Mouse (Mus musculus) embryonic facial prominence, embryonic 14.5 days (tissue): Measurements from ENCODE around the gene Kif2a. TPM values are rescaled to one million over a fixed set of nuclear protein-coding genes. Genes with fewer than 3 reads are reported as not detected.
"Not testable (repeated sequence)": the region's sequence is repeated elsewhere in the genome, so short reads cannot be mapped to it uniquely, and the experiment has no call there.

ENCODE experiments used
- ATAC-seq: fragments of 200-750 bp; cut with Nextera tagmentation; 2 replicates; pipeline ENCODE4 v1.8.0; 2017; ENCODE audit warnings: low read depth, moderate number of reproducible peaks, moderate TSS enrichment
- DNase-seq: peaks from one replicate; pipeline ENCODE4 v3.0.0-alpha.2; 2015; ENCODE audit warnings: low spot score
- H3K27ac ChIP-seq: fragments of 300-500 bp; sonication (generic); replicated peaks from 2 replicates; pipeline ENCODE4 v1.5.1; 2014; ENCODE audit warnings: low read depth, mild to moderate bottlenecking, low read length, moderate library complexity
- H3K27me3 ChIP-seq: fragments of 300-500 bp; sonication (generic); replicated peaks from 2 replicates; pipeline ENCODE4 v1.6.1; 2014; ENCODE audit warnings: low read length; ENCODE audit not compliant: control insufficient read depth, insufficient read depth
- H3K36me3 ChIP-seq: fragments of 300-500 bp; sonication (generic); 2 replicates; pipeline ENCODE4 v1.6.1; 2014; ENCODE audit warnings: low read length, mixed read lengths; ENCODE audit not compliant: control insufficient read depth, insufficient read depth
- H3K4me1 ChIP-seq: fragments of 300-500 bp; sonication (generic); 2 replicates; pipeline ENCODE4 v1.6.1; 2014; ENCODE audit warnings: antibody characterized with exemption, low read length; ENCODE audit not compliant: control insufficient read depth, insufficient read depth
- H3K4me2 ChIP-seq: fragments of 300-500 bp; sonication (generic); 2 replicates; pipeline ENCODE4 v1.6.1; 2014; ENCODE audit warnings: low read depth, mild to moderate bottlenecking, low read length, moderate library complexity, mixed read lengths
- H3K4me3 ChIP-seq: fragments of 300-500 bp; sonication (generic); 2 replicates; pipeline ENCODE4 v1.5.1; 2014; ENCODE audit warnings: low read depth, mild to moderate bottlenecking, low read length
- H3K9ac ChIP-seq: fragments of 300-500 bp; sonication (generic); 2 replicates; pipeline ENCODE4 v1.6.1; 2014; ENCODE audit warnings: low read depth, mild to moderate bottlenecking, low read length, moderate library complexity, mixed read lengths
- H3K9me3 ChIP-seq: fragments of 300-500 bp; sonication (generic); 2 replicates; pipeline ENCODE4 v1.6.1; 2016; ENCODE audit warnings: low read length; ENCODE audit not compliant: control insufficient read depth
- WGBS: fragments of 180-500 bp; shearing (Covaris S2); extraction: QIAGEN DNeasy Blood & Tissue Kit; methylation state at CpG from one replicate; pipeline ENCODE4 v1.1.7; 2014; 5-methylcytosine and 5-hydroxymethylcytosine counted together
- polyA plus RNA-seq: library from polyadenylated mRNA; unstranded; fragments of >200 nt; fragmentation: Nextera tagmentation; extraction: Ambion mirVana; gene quantifications from 2 replicates; pipeline ENCODE4 v1.2.1, GENCODE M21; 2014

Gene Kif2a
- polyA plus RNA-seq, 1 experiment from 2014 or later, result 25.6 TPM

DNA sequence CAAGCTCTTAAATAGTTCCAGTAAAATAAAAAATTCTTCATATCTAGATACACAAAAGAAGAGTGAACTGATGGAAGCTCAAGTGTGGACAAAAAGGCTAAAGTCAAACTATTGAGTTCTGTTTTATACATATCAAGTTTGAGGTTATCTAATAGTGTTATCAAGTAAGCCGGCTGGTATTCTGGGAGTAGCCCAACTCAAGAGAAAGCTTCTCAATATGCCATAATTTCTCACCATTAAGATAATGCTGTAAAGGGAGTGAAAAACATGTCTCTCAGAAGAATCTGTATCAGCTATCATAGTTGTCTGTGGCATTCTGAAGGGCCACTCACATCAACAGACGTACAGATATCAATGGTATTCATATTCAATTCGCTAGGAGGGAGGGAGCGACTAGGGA, 13.8 kb downstream of the Kif2a start:
- no peak overlapping the region for H3K27ac ChIP-seq
- no peaks in the 10 kb centered on the region for H3K36me3 ChIP-seq
- no peak for DNase-seq
- 91% methylated on average over 4 of the region's 4 CpGs for WGBS
- no peak overlapping the region for H3K4me2 ChIP-seq
- H3K9ac ChIP-seq, result no peak overlapping the region
- H3K4me1 ChIP-seq, result no peaks in the 10 kb centered on the region
- no peak overlapping the region for H3K4me3 ChIP-seq
- no peaks in the 10 kb centered on the region for H3K9me3 ChIP-seq
- ATAC-seq, result no peak
- no peaks in the 10 kb centered on the region for H3K27me3 ChIP-seq

DNA sequence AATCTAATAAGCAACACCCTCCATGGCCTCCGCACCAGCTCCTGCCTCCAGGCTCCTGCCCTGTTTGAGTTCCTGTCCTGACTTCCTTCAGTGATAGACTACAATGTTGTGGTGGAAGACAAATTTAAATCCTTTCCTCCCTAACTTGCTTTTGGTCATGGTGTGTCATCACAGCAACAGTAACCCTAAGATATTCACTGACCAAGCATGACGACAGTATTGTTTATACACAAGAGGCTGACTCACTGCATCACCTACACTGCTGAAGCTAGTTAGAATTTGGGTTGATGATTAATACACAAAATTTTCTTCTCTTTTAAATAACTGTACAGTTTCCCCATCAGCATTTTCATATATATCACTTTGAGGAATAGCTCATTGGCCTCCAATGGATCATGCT, 18.7 kb downstream of the Kif2a start:
- ATAC-seq (no peak), DNase-seq (no peak)
- no peaks in the 10 kb centered on the region for H3K9me3 ChIP-seq
- no peaks in the 10 kb centered on the region for H3K36me3 ChIP-seq
- H3K9ac ChIP-seq, result no peak overlapping the region
- no peak overlapping the region for H3K4me3 ChIP-seq
- no peak overlapping the region for H3K4me2 ChIP-seq
- H3K27me3 ChIP-seq, result no peaks in the 10 kb centered on the region
- 93% methylated on average over 2 of the region's 2 CpGs for WGBS
- H3K27ac ChIP-seq, result no peak overlapping the region
- H3K4me1 ChIP-seq, result no peaks in the 10 kb centered on the region

DNA sequence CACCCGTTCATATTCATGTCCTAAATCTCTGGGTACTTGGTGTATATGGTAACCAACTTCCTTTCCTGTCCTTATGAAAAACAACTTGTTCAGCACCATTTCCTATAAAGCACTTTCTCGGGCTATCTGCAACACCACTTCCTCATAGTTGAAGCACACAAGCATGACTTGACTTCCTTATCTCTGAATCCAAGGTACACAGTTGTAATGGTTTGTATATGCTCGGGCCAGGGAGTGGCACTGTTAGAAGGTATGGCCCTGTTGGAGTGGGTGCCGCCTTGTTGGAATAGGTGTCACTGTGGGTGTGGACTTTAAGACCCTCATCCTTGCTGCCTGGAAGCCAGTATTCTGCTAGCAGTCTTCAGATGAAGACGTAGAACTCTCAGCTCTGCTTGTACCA, 23.3 kb downstream of the Kif2a start:
- ATAC-seq (no peak), DNase-seq (peak; percentile 10)
- Histone ChIP-seq H3K9me3 (no peaks in the 10 kb centered on the region), H3K36me3 (no peaks in the 10 kb centered on the region), H3K27me3 (no peaks in the 10 kb centered on the region), H3K27ac (no peak overlapping the region), H3K9ac (no peak overlapping the region), H3K4me3 (no peak overlapping the region), H3K4me1 (no peaks in the 10 kb centered on the region), H3K4me2 (no peak overlapping the region)
- WGBS, result 83% methylated on average over 5 of the region's 5 CpGs

DNA sequence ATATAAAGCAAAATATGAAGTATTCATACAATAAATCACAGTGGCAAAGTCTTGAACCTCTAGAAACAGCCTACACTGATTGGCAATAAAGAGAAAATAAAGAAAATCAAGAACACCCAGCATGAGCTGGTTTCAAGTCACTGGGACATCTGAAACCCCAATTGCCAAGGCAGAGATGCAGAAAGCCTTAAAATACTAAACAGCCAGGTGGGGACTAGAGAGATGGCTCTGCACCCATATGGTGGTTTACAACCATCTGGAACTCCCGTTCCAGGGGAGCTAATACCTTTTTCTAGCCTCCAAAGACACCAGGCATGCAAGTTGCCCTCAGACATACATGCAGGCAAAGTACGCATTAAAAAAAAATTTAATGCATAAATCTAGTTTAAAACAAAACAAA, 23.9 kb downstream of the Kif2a start:
- H3K4me2 ChIP-seq, result no peak overlapping the region
- no peak for ATAC-seq

DNA sequence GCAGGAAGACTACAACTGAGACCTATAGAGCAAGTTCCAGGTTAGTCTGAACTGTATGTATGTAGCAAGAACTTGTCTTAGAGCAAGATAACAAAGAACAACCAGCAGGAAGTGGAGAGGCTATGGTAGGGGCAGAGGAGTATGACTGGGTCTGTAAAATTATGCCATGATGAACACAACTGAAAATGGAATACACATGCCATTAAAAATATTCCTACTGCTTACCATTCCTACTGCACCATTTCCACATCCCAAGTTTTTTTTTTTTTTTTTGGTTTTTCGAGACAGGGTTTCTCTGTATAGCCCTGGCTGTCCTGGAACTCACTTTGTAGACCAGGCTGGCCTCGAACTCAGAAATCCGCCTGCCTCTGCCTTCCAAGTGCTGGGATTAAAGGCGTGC, 24.4 kb downstream of the Kif2a start:
- 93% methylated on average over 4 of the region's 4 CpGs for WGBS
- not testable (repeated sequence) for H3K9me3 ChIP-seq, H3K4me1 ChIP-seq, H3K4me2 ChIP-seq, H3K9ac ChIP-seq, H3K27ac ChIP-seq, DNase-seq, ATAC-seq, H3K4me3 ChIP-seq, H3K27me3 ChIP-seq
- peaks cover 11% of the 10 kb centered on the region for H3K36me3 ChIP-seq

More for the DNA sequence above, 23.9 kb downstream of the Kif2a start:
- no peak for DNase-seq
- Histone ChIP-seq H3K9me3 (no peaks in the 10 kb centered on the region), H3K4me1 (no peaks in the 10 kb centered on the region), H3K27me3 (no peaks in the 10 kb centered on the region), H3K9ac (no peak overlapping the region), H3K4me3 (no peak overlapping the region), H3K36me3 (peaks cover 6% of the 10 kb centered on the region), H3K27ac (no peak overlapping the region)
- 88% methylated on average over 2 of the region's 2 CpGs for WGBS

DNA sequence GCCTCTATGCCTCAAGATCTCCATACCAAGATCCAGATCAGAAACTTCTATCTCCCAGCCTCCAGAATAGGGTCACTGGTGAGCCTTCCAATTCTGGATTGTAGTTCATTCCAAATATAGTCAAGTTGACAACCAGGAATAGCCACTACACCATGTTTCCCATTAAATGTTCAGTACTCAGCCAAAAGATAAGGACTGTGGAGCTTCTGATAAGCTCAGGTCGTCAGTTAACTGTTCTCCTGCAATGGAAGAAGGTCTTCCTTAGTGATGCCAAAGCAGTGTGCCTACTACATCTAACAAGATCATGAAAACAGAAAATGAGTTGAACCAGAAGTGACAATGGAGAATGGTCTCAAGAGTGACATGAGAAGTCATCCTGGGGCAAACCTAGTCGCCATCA, 25.0 kb downstream of the Kif2a start:
- no peak overlapping the region for H3K27ac ChIP-seq
- 81% methylated on average over 2 of the region's 2 CpGs for WGBS

DNA sequence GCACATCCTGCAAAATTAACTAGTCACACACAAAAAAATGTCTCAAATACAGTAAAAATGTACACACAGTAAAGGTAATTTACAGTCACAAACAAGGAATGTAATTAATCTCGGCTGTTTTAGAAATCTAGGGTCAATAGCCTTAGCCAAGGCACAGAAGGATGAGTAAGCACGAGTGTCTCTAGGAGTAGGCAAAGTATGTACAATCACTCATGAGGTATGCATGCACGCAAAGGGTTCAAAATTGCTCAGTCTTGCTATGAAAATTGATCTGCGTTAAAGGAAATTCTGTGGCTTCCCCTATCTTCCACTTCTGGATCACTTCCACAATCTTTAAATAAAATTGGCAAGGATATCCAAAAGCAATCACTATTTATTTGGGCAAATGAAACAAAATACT, 60.4 kb downstream of the Kif2a start:
- Histone ChIP-seq H3K27me3 (no peaks in the 10 kb centered on the region), H3K4me1 (no peaks in the 10 kb centered on the region), H3K4me3 (no peak overlapping the region)

More for the DNA sequence above, 25.0 kb downstream of the Kif2a start:
- no peak for DNase-seq
- H3K36me3 ChIP-seq, result peaks cover 17% of the 10 kb centered on the region
- H3K4me1 ChIP-seq, result no peaks in the 10 kb centered on the region
- H3K4me2 ChIP-seq, result no peak overlapping the region
- H3K27me3 ChIP-seq, result no peaks in the 10 kb centered on the region
- no peaks in the 10 kb centered on the region for H3K9me3 ChIP-seq
- ATAC-seq, result no peak
- no peak overlapping the region for H3K4me3 ChIP-seq
- no peak overlapping the region for H3K9ac ChIP-seq

DNA sequence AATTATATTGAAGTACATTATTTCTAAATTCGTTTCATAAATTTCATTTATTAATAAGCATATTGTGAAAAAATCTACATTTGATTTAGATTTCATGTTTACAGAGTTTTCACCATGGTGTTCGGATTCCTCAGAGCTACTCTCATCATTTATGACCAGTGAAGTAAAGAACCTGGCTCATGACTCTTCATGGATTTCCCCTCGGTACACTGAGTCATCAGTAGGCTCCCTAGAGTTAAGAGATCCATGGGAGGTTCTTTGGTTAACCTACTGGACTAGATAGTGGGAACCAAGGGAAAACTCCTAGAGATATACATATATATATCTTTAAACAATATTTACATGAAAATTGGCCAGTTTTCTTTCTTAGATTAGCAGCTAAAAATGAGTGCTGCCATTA, 61.4 kb downstream of the Kif2a start:
- peaks cover 72% of the 10 kb centered on the region for H3K36me3 ChIP-seq
- WGBS, result 87% methylated on average over 3 of the region's 3 CpGs
- H3K27me3 ChIP-seq, result no peaks in the 10 kb centered on the region
- no peak overlapping the region for H3K4me3 ChIP-seq
- H3K9ac ChIP-seq, result no peak overlapping the region
- ATAC-seq, result no peak
- H3K4me1 ChIP-seq, result no peaks in the 10 kb centered on the region
- H3K4me2 ChIP-seq, result no peak overlapping the region
- no peak overlapping the region for H3K27ac ChIP-seq
- DNase-seq, result no peak
- H3K9me3 ChIP-seq, result no peaks in the 10 kb centered on the region

More for the DNA sequence above, 60.4 kb downstream of the Kif2a start:
- Histone ChIP-seq H3K27ac (no peak overlapping the region), H3K9me3 (no peaks in the 10 kb centered on the region), H3K9ac (no peak overlapping the region), H3K4me2 (no peak overlapping the region), H3K36me3 (peaks cover 67% of the 10 kb centered on the region)
- DNase-seq (no peak), ATAC-seq (no peak)
- WGBS, result 82% methylated on average over 4 of the region's 4 CpGs

DNA sequence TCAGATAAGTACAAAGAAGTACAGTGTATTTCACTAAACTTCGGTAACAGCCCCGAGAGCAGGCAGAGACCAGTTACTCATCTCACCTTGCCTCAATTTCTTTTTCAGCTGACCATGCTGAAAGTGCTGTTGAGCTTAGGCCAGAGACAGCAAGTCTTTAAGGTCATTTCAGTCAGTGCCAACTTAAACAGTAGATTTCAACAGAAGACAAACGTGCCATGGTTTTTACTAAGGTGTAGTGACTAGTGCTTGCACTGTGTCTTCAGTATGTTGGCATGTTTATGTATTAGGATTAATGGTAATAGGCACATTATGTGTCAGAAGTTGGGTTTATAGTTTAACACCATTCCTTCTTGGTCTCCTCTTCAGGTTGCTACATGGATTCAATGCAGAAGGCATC, 63.6 kb downstream of the Kif2a start:
- H3K9me3 ChIP-seq, result no peaks in the 10 kb centered on the region
- ATAC-seq, result no peak
- H3K4me2 ChIP-seq, result no peak overlapping the region
- no peak for DNase-seq
- 90% methylated on average over 3 of the region's 3 CpGs for WGBS
- H3K27ac ChIP-seq, result no peak overlapping the region
- H3K27me3 ChIP-seq, result no peaks in the 10 kb centered on the region
- no peaks in the 10 kb centered on the region for H3K4me1 ChIP-seq
- H3K9ac ChIP-seq, result no peak overlapping the region
- no peak overlapping the region for H3K4me3 ChIP-seq
- H3K36me3 ChIP-seq, result peaks cover 73% of the 10 kb centered on the region
